Mouse (Mus musculus): ENCODE results near the gene Sipa1l3. TPM values are rescaled to one million over a fixed set of nuclear protein-coding genes. Genes with fewer than 3 reads are reported as not detected.
A peak's percentile ranks its signal among the peaks of the same experiment; 100 is the strongest.

Sipa1l3 gene
- polyA plus RNA-seq, 1 experiment from 2014 or later = 26.6 TPM

DNA sequence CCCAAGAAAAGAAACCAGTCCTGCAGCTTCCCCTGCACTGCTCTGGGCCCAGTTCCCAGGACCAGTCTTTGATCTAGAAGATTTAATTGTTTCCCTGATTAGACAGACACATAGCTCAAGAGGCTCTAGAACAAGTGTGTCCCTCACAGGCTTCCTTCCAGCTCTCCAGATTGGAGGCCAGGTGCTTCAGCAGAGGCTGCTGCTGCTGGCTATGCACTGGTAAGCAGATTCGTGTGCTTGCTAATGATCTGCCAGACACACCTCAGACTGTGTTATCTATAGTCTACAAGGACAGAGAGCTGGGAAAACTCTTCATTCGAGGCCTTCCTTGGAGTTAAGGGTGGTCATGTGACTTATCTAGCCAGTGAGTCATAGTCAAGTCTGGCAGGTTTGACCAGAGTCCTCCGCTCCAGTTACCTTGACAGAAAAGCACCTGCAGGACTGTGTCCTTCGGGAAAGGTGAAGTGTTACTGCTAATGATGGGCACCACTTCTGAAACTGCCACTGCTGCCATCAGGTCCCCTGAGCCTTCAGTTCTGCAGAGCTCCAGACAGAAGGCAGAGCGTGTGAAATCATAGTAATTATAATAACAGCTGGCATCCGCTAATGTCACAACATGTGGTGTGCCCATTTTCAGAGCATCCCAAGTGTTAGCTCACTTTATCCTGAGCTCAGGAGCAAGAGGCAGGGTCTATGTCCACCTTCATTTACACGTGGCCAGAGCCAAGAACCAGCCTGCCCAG, 48.7 kb downstream of the Sipa1l3 start:
- peak; percentile 93 for ATAC-seq
- Histone ChIP-seq H3K9me3 (no peaks in the 10 kb centered on the region), H3K36me3 (no peaks in the 10 kb centered on the region), H3K27ac (peak overlapping the region; percentile 85), H3K4me3 (replicated peaks) (no peak overlapping the region), H3K27me3 (replicated peaks) (no peaks in the 10 kb centered on the region), H3K9ac (no peak overlapping the region), H3K4me1 (replicated peaks) (peaks cover 56% of the 10 kb centered on the region), H3K4me2 (replicated peaks) (no peak overlapping the region)
- WGBS = 50% methylated on average over 7 of the region's 7 CpGs

DNA sequence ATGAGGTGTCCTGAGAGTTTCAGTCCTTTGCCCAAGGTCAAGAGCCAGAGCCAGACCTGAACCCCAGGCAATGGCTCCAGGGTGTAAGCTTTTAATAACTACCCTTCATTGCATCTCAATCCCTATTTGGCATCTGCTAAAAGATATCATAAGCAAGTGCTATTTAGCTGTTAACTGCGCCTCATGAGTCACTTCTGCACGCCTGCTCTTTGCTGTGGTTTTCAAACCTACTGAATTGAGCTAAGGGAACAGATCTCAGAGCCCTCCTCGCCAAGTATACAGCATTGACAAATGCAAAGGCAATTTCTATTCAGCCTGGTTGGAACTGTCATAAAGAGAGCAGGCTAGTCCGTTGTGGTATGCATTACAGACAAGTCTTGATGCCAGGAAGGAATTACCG, 49.8 kb downstream of the Sipa1l3 start:
- Histone ChIP-seq H3K9me3 (no peaks in the 10 kb centered on the region), H3K4me1 (replicated peaks) (peaks cover 53% of the 10 kb centered on the region), H3K36me3 (no peaks in the 10 kb centered on the region), H3K27ac (peak overlapping the region; percentile 85), H3K4me3 (replicated peaks) (no peak overlapping the region), H3K4me2 (replicated peaks) (peak overlapping the region; percentile 26; the same call in 1 of the 2 replicates), H3K9ac (no peak overlapping the region), H3K27me3 (replicated peaks) (no peaks in the 10 kb centered on the region)
- 82% methylated on average over 5 of the region's 5 CpGs for WGBS
- no peak for ATAC-seq

DNA sequence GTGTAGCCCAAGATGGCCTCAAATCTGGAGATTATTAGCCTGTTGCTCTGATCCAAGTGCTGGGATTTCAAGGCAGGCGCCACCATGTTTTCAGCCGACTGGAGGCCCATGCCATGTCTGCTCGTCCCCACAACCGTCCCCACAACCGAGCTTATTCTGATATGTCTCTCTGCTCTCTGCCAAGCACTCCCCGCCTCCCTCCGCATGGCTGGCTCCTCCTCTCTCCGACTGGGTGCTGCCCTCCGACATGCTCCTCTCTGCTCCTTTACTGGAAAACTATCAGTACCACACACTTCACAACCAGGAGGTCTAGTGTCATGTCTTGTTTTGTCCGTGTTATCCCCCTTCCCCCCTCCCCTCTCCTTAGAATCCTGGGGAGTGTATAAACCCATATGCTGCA, 51.9 kb downstream of the Sipa1l3 start:
- H3K27me3 ChIP-seq (replicated peaks) = no peaks in the 10 kb centered on the region
- H3K4me3 ChIP-seq (replicated peaks) = no peak overlapping the region
- no peak overlapping the region for H3K27ac ChIP-seq
- no peak for ATAC-seq
- peaks cover 44% of the 10 kb centered on the region for H3K4me1 ChIP-seq (replicated peaks)
- H3K36me3 ChIP-seq = no peaks in the 10 kb centered on the region
- H3K9ac ChIP-seq = no peak overlapping the region
- H3K4me2 ChIP-seq (replicated peaks) = no peak overlapping the region
- H3K9me3 ChIP-seq = no peaks in the 10 kb centered on the region
- WGBS = 69% methylated on average over 10 of the region's 10 CpGs

DNA sequence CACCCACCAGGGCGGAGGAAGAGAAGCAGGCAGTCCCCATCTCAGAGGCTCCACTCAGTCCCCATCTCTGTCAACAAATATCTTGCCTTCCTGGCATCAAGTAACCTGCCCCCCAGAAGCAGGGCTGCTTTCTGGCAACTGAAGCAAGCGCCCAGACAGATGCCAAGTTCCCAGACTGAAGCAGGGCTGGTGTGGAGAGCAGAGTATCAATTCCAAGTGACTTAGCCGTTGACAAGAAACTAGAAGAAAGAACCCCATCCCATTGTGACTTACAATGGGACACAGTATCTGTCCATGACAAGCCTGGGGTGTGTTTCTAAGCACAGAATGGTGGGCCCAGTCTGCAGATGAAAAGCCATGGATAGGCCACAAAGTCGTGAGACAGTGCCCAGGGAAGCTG, 52.7 kb downstream of the Sipa1l3 start:
- Histone ChIP-seq H3K27me3 (replicated peaks) (no peaks in the 10 kb centered on the region), H3K4me3 (replicated peaks) (no peak overlapping the region), H3K36me3 (no peaks in the 10 kb centered on the region), H3K9me3 (no peaks in the 10 kb centered on the region), H3K9ac (no peak overlapping the region), H3K27ac (no peak overlapping the region), H3K4me1 (replicated peaks) (peaks cover 38% of the 10 kb centered on the region), H3K4me2 (replicated peaks) (no peak overlapping the region)
- ATAC-seq = no peak
- 89% methylated on average over 4 of the region's 4 CpGs for WGBS

DNA sequence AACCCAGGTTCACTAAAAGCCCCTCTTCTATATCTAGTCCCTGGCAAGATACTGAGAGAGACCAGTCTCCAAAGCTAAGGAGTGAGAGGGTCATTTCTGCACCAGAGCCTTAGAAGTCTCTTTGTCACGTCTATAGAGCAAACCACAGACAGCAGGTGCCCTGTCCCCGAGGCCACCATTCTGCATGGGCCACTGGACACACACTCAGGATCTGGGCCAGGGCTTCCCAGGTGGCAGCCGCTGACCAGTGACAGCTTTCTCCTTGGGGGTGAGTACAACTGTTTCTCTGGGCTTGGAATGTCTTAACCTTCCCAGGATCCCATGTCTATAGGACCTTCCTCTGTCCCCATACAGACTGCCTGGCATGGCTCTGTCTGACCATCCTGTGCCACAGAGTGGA, 55.6 kb downstream of the Sipa1l3 start:
- no peak overlapping the region for H3K4me3 ChIP-seq (replicated peaks)
- H3K36me3 ChIP-seq = no peaks in the 10 kb centered on the region
- H3K27ac ChIP-seq = no peak overlapping the region
- H3K9ac ChIP-seq = no peak overlapping the region
- no peak for ATAC-seq
- no peaks in the 10 kb centered on the region for H3K27me3 ChIP-seq (replicated peaks)
- WGBS = 82% methylated on average over 3 of the region's 3 CpGs
- no peaks in the 10 kb centered on the region for H3K9me3 ChIP-seq
- H3K4me2 ChIP-seq (replicated peaks) = no peak overlapping the region
- H3K4me1 ChIP-seq (replicated peaks) = peaks cover 15% of the 10 kb centered on the region

DNA sequence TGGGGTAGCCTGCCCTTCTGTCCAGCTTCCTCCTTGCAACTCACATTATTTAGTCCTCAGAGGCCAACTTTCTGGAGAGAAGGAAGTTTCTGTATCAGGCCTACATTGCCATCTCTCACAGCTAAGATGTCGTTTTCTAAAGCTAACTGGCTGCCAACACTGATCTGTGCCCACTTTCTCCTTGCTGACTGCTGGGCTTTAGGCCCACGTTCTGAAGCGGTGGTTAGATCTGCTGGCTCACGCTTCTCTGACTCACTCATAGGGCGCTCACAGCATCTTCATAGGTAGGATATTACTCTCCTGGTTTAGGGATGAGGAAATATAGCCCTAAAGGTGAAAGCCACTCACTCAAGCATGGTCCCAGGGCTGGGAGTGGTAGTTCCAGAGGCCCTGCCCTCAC, 56.3 kb downstream of the Sipa1l3 start:
- Histone ChIP-seq H3K27me3 (replicated peaks) (no peaks in the 10 kb centered on the region), H3K4me3 (replicated peaks) (no peak overlapping the region), H3K27ac (no peak overlapping the region), H3K4me1 (replicated peaks) (peaks cover 12% of the 10 kb centered on the region; the same call in 1 of the 2 replicates), H3K9me3 (no peaks in the 10 kb centered on the region), H3K36me3 (no peaks in the 10 kb centered on the region), H3K4me2 (replicated peaks) (no peak overlapping the region), H3K9ac (no peak overlapping the region)
- 80% methylated on average over 5 of the region's 5 CpGs for WGBS
- no peak for ATAC-seq

DNA sequence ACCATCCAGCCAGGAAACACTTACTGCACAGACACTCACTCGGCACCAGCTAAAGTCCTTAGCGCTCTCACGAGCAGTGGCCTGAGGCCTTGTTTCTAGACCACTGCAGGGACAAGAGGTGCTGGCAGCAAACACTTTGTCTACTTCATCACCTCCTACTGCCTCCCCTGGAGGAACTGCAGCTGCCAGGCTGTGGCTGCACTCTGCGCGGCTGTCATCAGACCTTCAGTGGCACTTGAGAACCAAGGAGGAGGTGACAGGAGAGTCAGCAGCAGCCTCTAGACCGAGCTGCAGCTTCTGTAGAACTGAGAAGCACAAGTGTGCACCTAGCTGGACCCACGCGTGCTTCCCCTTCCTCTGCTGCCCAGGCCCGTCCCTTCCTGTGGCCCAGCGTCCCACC, 56.9 kb downstream of the Sipa1l3 start:
- no peaks in the 10 kb centered on the region for H3K36me3 ChIP-seq
- no peak for ATAC-seq
- H3K9ac ChIP-seq = no peak overlapping the region
- H3K27me3 ChIP-seq (replicated peaks) = no peaks in the 10 kb centered on the region
- no peak overlapping the region for H3K4me2 ChIP-seq (replicated peaks)
- 84% methylated on average over 10 of the region's 10 CpGs for WGBS
- no peaks in the 10 kb centered on the region for H3K9me3 ChIP-seq
- H3K4me3 ChIP-seq (replicated peaks) = no peak overlapping the region
- no peak overlapping the region for H3K27ac ChIP-seq
- peaks cover 12% of the 10 kb centered on the region; the same call in 1 of the 2 replicates for H3K4me1 ChIP-seq (replicated peaks)

DNA sequence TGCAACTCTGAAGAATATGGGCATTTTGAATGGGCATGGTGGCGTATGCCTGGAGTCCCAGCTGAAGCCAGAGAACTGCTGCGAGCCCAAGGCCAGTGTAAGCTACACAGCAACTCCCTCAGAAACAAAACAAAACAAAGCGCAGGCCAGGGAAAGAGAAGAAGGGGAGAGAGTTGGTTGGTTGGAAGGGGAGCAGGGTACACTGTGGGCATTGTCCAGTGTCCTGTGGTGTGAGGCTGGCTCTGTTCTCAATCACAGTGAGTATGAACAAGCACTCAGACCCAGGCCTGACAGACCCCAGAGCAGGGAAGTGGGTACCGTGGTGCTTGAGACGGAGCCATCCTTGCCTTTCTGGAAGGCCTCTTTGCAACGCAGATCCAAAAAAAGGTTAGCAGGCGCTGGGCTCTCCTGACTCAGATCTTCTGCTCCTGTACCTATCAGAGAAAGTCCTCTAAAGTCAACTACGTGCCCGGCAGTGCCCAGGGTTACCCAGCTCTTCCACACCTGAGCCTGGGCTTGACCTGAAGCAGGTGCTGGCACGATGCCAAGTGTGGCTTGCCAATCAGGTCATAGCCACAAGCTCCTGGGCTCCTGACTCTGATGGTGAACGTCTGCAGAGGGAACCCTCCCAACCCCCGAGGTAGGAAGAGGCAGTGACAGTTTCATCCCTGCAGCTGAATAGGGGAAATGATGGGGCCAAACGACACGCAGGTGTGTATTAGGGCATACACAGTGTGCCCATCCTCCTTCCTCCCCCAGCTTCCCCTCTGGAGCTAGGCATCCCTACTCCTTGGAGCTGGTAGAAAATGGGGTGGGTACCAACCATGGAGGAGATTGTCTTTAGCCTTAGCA, 59.3 kb downstream of the Sipa1l3 start:
- WGBS = 75% methylated on average over 14 of the region's 14 CpGs
- Histone ChIP-seq H3K27ac (no peak overlapping the region), H3K4me3 (replicated peaks) (no peak overlapping the region), H3K4me2 (replicated peaks) (no peak overlapping the region), H3K36me3 (no peaks in the 10 kb centered on the region), H3K9me3 (no peaks in the 10 kb centered on the region), H3K27me3 (replicated peaks) (no peaks in the 10 kb centered on the region), H3K4me1 (replicated peaks) (peaks cover 19% of the 10 kb centered on the region; the same call in 1 of the 2 replicates), H3K9ac (no peak overlapping the region)
- ATAC-seq = no peak

DNA sequence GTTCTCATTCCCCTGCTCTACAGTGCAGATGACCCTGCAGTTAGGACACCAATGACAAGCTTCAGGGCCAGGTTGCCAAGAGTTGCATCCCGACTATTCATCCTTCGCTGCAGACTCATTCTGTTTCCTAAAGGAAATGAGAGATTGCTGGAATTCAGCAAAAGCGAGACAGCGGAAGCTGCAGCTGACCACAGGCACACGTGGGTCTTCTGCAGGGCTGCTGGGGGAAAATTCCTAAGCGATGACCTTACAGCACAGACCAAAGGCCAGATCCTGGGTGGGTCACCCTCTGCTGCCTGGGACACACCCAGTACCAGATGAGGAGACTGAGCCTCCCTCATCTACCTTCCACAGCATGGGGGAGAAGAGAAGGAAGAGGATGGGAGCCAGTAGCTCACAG, 60.7 kb downstream of the Sipa1l3 start:
- Histone ChIP-seq H3K4me3 (replicated peaks) (no peak overlapping the region), H3K9me3 (no peaks in the 10 kb centered on the region), H3K4me2 (replicated peaks) (no peak overlapping the region), H3K36me3 (no peaks in the 10 kb centered on the region), H3K27me3 (replicated peaks) (no peaks in the 10 kb centered on the region), H3K27ac (0 out of 2 replicates have a peak overlapping the region, but pooled peaks have one; percentile 14), H3K4me1 (replicated peaks) (peaks cover 29% of the 10 kb centered on the region), H3K9ac (no peak overlapping the region)
- 0 out of 2 replicates have a peak, but pooled peaks have one; percentile 52 for ATAC-seq
- WGBS = 46% methylated on average over 6 of the region's 6 CpGs

DNA sequence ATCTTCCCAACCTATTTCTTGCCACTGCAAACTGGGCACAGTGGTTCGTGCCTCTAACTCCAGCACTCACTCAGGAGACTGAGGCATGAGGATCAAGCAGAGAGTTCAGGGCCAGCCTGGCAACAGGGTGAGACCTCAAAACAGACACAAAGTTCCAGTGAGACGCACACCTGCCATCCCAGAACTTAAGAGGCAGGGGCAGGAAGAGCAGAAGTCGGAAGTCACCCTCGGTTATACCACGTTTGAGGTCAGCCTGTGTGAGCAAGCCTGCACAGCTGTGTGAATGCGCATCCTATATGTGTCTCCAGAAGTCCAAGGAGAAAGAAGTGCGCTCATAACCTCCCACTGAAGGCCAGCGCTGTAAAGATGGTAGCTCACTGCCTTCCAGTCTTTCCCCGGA, 61.7 kb downstream of the Sipa1l3 start:
- no peak overlapping the region for H3K4me2 ChIP-seq (replicated peaks)
- no peak overlapping the region for H3K27ac ChIP-seq
- no peaks in the 10 kb centered on the region for H3K36me3 ChIP-seq
- no peaks in the 10 kb centered on the region for H3K9me3 ChIP-seq
- no peak for ATAC-seq
- no peak overlapping the region for H3K9ac ChIP-seq
- peaks cover 32% of the 10 kb centered on the region for H3K4me1 ChIP-seq (replicated peaks)
- no peaks in the 10 kb centered on the region for H3K27me3 ChIP-seq (replicated peaks)
- 80% methylated on average over 9 of the region's 9 CpGs for WGBS
- no peak overlapping the region for H3K4me3 ChIP-seq (replicated peaks)

DNA sequence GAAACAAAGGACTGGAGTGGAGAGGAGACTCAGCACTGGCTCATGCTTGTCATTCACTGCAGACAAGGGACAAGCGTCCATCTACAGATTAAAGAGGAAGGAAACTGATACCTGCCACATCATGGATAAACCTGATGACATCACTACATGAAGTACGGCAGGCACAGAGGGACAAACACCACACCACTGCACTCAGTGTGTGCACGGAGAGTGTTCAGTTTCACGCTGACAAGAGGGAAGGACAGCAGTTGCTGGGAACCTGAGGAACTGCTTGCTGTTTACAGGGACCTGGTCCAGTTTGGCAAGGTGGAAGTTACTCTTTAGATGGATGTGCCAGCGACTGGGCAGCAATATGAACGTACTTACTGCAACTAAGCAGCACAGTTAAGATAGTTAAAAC, 62.9 kb downstream of the Sipa1l3 start:
- Histone ChIP-seq H3K27ac (no peak overlapping the region), H3K4me2 (replicated peaks) (no peak overlapping the region), H3K4me3 (replicated peaks) (no peak overlapping the region), H3K27me3 (replicated peaks) (no peaks in the 10 kb centered on the region), H3K4me1 (replicated peaks) (peaks cover 29% of the 10 kb centered on the region), H3K9me3 (no peaks in the 10 kb centered on the region), H3K9ac (no peak overlapping the region), H3K36me3 (no peaks in the 10 kb centered on the region; the same call in 1 of the 2 replicates)
- ATAC-seq = no peak
- WGBS = 72% methylated on average over 6 of the region's 6 CpGs

DNA sequence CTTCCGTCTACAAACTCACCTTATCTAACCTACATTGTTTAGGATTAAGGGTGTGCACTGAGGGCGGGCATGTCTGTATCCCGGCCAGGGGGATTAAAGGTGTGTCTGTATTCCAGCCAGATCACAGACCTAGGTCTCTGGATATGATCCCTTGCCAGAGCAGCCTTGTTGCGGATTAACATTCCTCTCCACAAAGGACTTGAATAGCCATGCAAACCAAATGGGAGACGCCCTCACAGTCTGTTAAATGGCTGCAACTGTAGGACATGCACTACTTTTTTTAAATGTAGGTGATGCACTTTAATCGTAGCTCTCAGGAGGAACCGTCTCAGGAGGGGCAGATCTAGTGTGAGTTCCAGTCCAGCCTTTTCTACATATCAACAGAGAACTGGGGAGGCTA, 63.5 kb downstream of the Sipa1l3 start:
- 60% methylated on average over 7 of the region's 7 CpGs for WGBS
- ATAC-seq = no peak
- no peak overlapping the region for H3K27ac ChIP-seq
- no peak overlapping the region for H3K9ac ChIP-seq
- no peak overlapping the region for H3K4me2 ChIP-seq (replicated peaks)
- no peaks in the 10 kb centered on the region for H3K27me3 ChIP-seq (replicated peaks)
- H3K4me3 ChIP-seq (replicated peaks) = no peak overlapping the region
- H3K36me3 ChIP-seq = no peaks in the 10 kb centered on the region; the same call in 1 of the 2 replicates
- no peaks in the 10 kb centered on the region for H3K9me3 ChIP-seq
- H3K4me1 ChIP-seq (replicated peaks) = peaks cover 29% of the 10 kb centered on the region

All from intestine, embryonic 15.5 days (tissue).